Mouse (Mus musculus): ENCODE measurements around the gene Trmt13. TPM values are rescaled to one million over a fixed set of nuclear protein-coding genes. Genes with fewer than 3 reads are reported as not detected.
A peak's percentile ranks its signal among the peaks of the same experiment; 100 is the strongest.
"Not testable (repeated sequence)": the region's sequence is repeated elsewhere in the genome, so short reads cannot be mapped to it uniquely, and the experiment has no call there.

Gene Trmt13
- polyA plus RNA-seq, 1 experiment from 2014 or later: 30.4 TPM

DNA sequence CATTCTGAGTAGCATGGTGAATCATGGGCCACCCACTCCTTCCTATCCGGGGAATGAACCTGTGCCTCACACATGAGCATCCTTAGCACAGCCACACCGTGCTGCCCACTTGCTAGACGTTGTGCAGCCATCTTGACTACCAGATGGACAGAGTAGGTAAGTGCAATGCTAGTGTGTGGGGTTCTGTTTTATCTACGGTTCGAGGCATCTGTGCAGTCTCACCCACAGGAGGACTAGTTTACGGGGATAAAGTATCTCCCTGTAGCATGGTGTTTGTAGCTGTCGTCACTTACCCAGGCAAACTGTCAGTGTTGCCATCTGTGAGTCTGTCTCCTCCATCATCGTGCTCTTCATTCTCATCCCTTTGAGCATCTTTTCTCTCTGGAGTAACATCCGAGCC, 32.2 kb downstream of the Trmt13 start:
- no peak overlapping the region for H3K4me3 ChIP-seq (replicated peaks)
- H3K4me2 ChIP-seq: no peak overlapping the region
- H3K27me3 ChIP-seq: no peaks in the 10 kb centered on the region
- whole genome bisulfite sequencing: 95% methylated on average over 9 of the region's 9 CpGs
- ATAC-seq (replicated peaks; ENCODE audit: low FRiP score): no peak
- no peak overlapping the region for H3K27ac ChIP-seq
- H3K9ac ChIP-seq: no peak overlapping the region
- H3K9me3 ChIP-seq (replicated peaks): no peaks in the 10 kb centered on the region
- no peaks in the 10 kb centered on the region for H3K4me1 ChIP-seq
- H3K36me3 ChIP-seq: peaks cover 70% of the 10 kb centered on the region

DNA sequence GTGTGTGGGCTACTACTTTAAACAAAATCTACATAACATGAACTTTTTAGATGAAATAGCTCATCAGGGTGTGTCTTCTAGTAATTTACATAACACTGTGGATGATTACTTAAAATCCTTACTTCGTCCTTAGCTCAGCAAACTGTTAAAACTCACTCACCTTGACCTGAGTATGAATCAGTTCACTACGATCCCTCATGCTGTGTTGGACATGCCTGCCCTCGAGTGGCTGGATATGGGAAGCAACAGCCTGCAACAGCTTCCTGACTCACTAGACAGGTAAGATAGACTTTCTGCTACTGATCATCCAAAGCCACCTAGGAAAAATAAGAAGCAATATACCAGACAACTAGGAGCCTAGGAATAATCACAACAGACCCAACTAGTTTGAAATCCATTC, 37.1 kb downstream of the Trmt13 start:
- Histone ChIP-seq H3K9ac (no peak overlapping the region), H3K4me1 (no peaks in the 10 kb centered on the region), H3K4me2 (no peak overlapping the region), H3K27me3 (no peaks in the 10 kb centered on the region), H3K4me3 (replicated peaks) (no peak overlapping the region), H3K9me3 (replicated peaks) (no peaks in the 10 kb centered on the region), H3K27ac (no peak overlapping the region), H3K36me3 (peaks cover 26% of the 10 kb centered on the region)
- 57% methylated on average over 3 of the region's 3 CpGs for WGBS
- ATAC-seq (replicated peaks; ENCODE audit: low FRiP score): no peak

DNA sequence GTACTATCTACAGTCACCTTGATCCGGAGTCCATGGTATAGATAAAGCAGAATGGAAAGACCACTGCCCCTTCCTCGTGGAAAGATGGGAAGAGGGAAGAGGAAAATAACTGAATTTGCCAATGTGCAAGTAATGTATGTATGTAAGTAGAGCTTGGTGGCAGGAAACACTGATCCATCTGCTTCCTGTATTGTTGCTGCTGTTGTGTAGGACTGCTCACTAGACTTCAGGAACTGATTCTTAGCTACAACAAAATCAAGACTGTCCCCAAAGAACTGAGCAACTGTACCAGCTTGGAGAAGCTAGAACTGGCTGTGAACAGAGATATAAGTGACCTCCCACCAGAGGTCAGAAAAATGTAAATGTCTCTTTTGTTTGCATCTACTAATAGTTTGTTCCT, 43.8 kb downstream of the Trmt13 start:
- H3K36me3 ChIP-seq: no peaks in the 10 kb centered on the region
- H3K4me2 ChIP-seq: no peak overlapping the region
- ATAC-seq (replicated peaks; ENCODE audit: low FRiP score): no peak
- H3K27me3 ChIP-seq: no peaks in the 10 kb centered on the region
- no peak overlapping the region for H3K27ac ChIP-seq
- no peak overlapping the region for H3K4me3 ChIP-seq (replicated peaks)
- H3K9me3 ChIP-seq (replicated peaks): no peaks in the 10 kb centered on the region
- H3K4me1 ChIP-seq: no peaks in the 10 kb centered on the region
- WGBS: 76% methylated on average over 2 of the region's 2 CpGs
- no peak overlapping the region for H3K9ac ChIP-seq

DNA sequence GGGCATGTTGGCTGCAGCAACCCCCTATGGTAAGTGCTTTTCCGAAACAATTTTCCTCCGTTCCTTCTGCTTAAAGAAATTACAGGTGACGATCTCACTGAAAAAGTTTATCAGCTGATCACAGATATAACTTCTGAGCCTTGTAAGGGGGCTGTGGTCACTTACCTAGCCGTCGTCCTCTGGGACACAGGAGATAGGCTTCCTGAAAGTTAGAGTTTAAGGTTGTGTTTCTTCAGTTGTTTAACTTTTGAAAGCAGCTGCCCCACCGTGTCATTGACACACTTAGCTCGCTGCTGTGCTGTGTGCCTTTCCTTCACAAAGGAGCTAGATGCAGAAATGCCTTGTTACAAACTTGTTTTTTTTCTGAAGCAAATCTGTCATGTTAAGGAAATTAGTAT, 51.3 kb downstream of the Trmt13 start:
- Histone ChIP-seq H3K4me2 (no peak overlapping the region), H3K36me3 (no peaks in the 10 kb centered on the region), H3K27ac (no peak overlapping the region), H3K9me3 (replicated peaks) (no peaks in the 10 kb centered on the region), H3K4me3 (replicated peaks) (no peak overlapping the region), H3K4me1 (no peaks in the 10 kb centered on the region), H3K27me3 (no peaks in the 10 kb centered on the region), H3K9ac (no peak overlapping the region)
- WGBS: 77% methylated on average over 7 of the region's 7 CpGs
- ATAC-seq (replicated peaks; ENCODE audit: low FRiP score): no peak

DNA sequence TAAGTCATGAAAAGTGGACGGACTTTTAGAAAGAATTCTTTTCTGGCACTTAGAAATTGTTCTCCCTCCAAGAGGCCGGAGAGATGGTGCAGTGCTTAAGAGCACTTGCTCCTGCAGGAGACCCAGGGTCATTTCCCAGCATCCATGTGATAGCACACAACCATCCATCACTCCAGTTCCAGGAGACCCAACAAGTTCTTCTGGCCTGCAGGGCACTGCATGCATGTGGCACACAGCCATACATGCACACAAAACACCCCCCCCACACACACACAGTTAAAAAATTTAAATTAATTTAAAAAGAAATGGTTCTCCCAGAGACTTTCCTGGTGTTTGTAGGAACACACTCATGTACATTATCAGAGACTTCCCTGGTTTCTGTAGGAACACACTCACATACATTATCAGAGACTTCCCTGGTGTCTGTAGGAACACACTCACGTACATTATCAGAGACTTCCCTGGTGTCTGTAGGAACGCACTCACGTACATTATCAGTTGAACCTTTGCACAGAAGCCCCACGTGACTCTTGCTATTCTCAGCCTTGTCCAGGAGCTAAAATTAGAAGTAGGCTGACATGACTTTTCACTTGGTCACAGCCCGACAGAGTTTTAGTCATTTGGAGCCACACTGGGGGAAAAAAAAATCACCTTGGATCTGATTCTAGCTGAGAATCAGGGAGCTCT, 51.8 kb downstream of the Trmt13 start, which contains the start of gene Lrrc39:
TSS of gene Lrrc39 (plus strand) at position 566 of the 687 bp plus-strand sequence.
- no peaks in the 10 kb centered on the region for H3K4me1 ChIP-seq
- no peak; the same call in 1 of the 2 replicates for ATAC-seq (replicated peaks; ENCODE audit: low FRiP score)
- H3K27ac ChIP-seq: no peak within 1 kb of the TSS
- H3K9ac ChIP-seq: no peak within 1 kb of the TSS
- H3K36me3 ChIP-seq: no peaks in the 10 kb centered on the region
- no peak within 1 kb of the TSS for H3K4me2 ChIP-seq
- H3K4me3 ChIP-seq (replicated peaks): no peak within 1 kb of the TSS
- no peaks in the 10 kb centered on the region for H3K27me3 ChIP-seq
- no peaks in the 10 kb centered on the region for H3K9me3 ChIP-seq (replicated peaks)
- 66% methylated on average over 7 of the region's 7 CpGs for WGBS

DNA sequence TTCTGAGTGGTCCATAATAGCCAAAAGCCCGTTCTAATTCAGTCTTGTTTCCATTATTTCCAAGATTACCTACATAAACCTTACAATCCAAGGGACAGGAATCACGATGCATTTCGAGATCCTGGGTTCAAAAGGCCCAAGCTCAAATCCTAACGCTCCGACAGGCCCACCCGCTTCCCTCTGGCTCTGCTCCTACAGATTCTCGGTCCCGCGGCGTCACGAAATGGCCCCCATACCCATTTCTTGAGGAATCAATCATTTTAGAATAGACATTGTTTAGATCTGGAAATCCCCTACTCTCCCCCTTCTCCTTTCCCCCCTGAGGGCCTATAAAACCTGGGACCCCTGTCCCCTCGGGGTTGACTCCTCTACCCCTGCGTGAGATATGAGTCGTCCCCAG, 53.1 kb downstream of the Trmt13 start:
- ATAC-seq (replicated peaks; ENCODE audit: low FRiP score); H3K9ac ChIP-seq; H3K4me1 ChIP-seq; H3K4me3 ChIP-seq (replicated peaks); H3K27ac ChIP-seq; H3K9me3 ChIP-seq (replicated peaks); H3K36me3 ChIP-seq; H3K4me2 ChIP-seq; H3K27me3 ChIP-seq: not testable (repeated sequence)
- WGBS: 95% methylated on average over 14 of the region's 14 CpGs

DNA sequence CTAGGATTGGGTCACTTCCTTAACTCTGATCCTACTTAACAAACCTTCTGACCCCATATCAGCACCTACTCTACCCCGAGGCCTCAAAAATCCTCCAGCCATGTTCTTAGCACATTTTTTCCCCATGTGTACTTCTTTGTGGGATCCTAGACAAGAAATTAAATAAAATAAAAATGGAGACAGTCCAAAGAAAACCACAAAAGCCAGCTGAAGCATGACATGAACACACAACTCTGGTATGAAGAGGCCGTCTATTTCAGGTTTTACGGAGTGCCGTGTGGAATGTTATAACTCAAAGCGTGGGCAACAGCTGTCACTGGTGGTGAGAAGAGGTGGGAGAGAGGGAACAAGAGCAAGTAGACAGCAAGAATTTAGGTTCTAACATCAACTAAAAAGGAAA, 63.0 kb downstream of the Trmt13 start:
- no peak overlapping the region for H3K4me2 ChIP-seq
- no peaks in the 10 kb centered on the region for H3K9me3 ChIP-seq (replicated peaks)
- no peaks in the 10 kb centered on the region for H3K4me1 ChIP-seq
- no peak overlapping the region for H3K9ac ChIP-seq
- ATAC-seq (replicated peaks; ENCODE audit: low FRiP score): no peak
- H3K4me3 ChIP-seq (replicated peaks): no peak overlapping the region
- 89% methylated on average over 5 of the region's 5 CpGs for WGBS
- no peak overlapping the region for H3K27ac ChIP-seq
- no peaks in the 10 kb centered on the region for H3K27me3 ChIP-seq
- peaks cover 39% of the 10 kb centered on the region for H3K36me3 ChIP-seq

DNA sequence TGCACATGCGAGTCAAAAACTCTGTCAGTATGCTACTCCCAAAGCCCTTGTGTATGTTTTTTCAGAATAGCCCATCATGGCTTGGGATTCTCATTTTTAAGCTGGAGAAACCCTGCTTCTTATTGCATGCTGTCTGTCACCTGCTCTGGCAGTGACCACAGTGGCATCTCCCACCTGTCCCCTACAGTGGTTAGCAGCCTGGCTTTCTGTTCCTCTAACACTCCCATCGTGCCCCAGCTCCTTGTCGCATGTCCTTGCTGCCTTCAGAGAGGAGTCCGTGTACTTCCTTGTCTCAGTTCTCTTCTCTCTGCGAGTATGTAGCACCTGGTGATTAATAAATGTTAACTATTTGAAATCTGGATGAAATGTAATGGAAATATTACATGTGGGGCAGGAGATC, 67.0 kb downstream of the Trmt13 start:
- 89% methylated on average over 5 of the region's 5 CpGs for WGBS
- Histone ChIP-seq H3K4me1 (no peaks in the 10 kb centered on the region), H3K27ac (no peak overlapping the region), H3K9me3 (replicated peaks) (no peaks in the 10 kb centered on the region), H3K9ac (no peak overlapping the region), H3K36me3 (peaks cover 67% of the 10 kb centered on the region), H3K27me3 (no peaks in the 10 kb centered on the region), H3K4me3 (replicated peaks) (no peak overlapping the region), H3K4me2 (no peak overlapping the region)
- ATAC-seq (replicated peaks; ENCODE audit: low FRiP score): no peak

DNA sequence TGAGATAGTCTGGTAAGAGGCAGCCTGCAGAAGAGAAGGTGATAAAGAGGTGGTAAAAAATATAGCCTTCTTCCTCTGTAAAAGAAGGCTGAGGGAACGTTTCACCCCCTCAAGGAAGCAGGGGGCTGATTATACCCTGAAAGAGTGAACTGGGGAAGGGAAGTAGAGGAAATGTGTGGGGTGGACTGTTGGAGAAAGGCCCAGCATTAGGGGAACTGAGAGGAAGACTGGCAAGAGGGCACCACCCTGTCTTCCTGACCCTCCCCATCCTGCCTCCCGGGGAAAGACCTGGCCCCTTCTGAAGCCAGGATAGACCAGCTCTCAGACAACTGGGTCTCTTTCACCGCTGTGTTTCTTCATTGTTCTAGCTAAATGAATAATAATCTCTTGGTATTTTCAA, 71.9 kb downstream of the Trmt13 start:
- 40% methylated on average over 3 of the region's 3 CpGs for WGBS
- Histone ChIP-seq H3K9me3 (replicated peaks) (no peaks in the 10 kb centered on the region), H3K36me3 (peaks cover 78% of the 10 kb centered on the region), H3K9ac (no peak overlapping the region), H3K4me1 (no peaks in the 10 kb centered on the region), H3K4me3 (replicated peaks) (no peak overlapping the region), H3K4me2 (no peak overlapping the region), H3K27me3 (no peaks in the 10 kb centered on the region), H3K27ac (no peak overlapping the region)
- ATAC-seq (replicated peaks; ENCODE audit: low FRiP score): no peak

DNA sequence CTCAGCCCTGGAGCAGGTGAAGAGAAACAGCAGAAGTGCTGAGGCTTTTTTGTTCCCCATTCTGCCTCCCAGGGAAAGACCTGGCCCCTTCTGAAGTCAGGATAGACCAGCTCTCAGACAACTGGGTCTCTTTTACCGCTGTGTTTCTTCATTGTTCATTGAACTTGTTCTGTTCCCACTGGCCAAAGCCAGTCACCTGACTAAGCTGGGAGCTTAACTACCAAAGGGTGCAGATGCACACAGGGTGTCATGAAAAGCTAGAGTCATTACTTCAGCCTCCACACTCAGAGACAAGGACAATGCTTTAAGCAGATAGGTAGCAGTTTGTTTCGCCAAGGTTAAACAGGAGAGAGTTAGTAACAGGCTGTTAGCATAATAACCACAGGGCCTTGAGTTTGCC, 72.3 kb downstream of the Trmt13 start:
- Histone ChIP-seq H3K4me2 (no peak overlapping the region), H3K9ac (no peak overlapping the region), H3K4me3 (replicated peaks) (no peak overlapping the region), H3K4me1 (peaks cover 5% of the 10 kb centered on the region), H3K27me3 (no peaks in the 10 kb centered on the region), H3K27ac (no peak overlapping the region), H3K36me3 (peaks cover 74% of the 10 kb centered on the region), H3K9me3 (replicated peaks) (no peaks in the 10 kb centered on the region)
- ATAC-seq (replicated peaks; ENCODE audit: low FRiP score): no peak
- 21% methylated on average over 2 of the region's 2 CpGs for WGBS

DNA sequence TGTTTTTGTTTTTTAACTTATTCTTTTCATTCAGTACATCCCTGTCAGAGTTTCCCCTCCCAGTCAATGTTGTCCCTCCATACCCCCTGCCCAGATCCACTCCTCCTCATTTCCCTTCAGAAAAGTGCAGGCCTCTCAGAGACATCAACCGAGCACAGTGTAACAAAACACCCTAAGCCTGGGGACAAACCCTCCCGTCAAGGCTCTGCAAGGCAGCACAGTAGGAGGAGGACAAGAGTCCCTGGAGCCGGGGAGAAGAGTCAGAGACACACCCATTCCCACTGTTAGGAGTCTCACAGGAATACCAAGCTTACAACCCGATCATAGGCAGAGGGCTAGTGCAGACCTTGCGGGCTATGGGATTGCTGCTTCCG, 77.2 kb downstream of the Trmt13 start:
- H3K27me3 ChIP-seq: no peaks in the 10 kb centered on the region

DNA sequence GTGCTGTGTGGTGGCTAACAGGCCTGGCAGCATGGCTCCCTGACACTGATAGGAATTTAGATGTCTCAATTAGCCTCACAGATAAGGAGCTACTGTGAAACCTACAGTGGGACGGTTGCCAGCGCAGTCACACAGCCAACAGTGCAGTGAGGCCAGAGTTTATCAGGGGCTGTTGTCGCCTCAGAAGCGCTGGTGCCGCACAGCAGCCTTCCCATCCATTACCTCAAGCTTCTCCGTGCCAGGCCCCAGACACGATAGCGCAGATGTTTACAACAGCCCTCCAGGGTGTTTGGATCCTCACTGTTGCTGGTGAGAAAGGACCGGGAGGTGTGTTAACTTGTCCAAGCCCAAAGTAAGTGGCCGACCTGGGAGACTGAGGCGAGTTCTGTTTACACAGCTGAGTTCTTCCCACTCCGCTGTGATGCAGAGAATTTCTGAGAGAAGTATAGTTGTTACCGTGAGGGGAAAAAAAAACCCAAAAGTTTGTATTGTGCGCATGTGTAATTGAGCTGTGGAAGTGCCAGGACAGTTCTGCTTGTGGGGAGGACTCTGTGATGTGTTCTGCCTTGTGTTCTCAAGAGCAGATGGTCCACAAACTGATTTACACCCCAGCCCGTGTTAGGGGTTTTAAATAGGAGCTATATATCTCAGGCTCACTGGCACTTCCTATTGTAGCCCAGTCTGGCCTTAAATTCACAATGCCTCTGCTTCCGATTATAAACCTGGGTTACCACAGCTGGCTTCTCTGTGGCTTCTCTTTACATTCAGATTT, 77.8 kb downstream of the Trmt13 start:
- Histone ChIP-seq H3K4me2 (no peak overlapping the region), H3K36me3 (peaks cover 67% of the 10 kb centered on the region), H3K4me1 (peaks cover 14% of the 10 kb centered on the region), H3K27ac (peak overlapping the region; percentile 46), H3K9me3 (replicated peaks) (0 out of 2 replicates have a peak, but pooled peaks cover 3% of the 10 kb centered on the region), H3K4me3 (replicated peaks) (no peak overlapping the region), H3K9ac (no peak overlapping the region), H3K27me3 (no peaks in the 10 kb centered on the region)
- ATAC-seq (replicated peaks; ENCODE audit: low FRiP score): peak; percentile 59; the same call in 1 of the 2 replicates
- 20% methylated on average over 16 of the region's 16 CpGs for WGBS

More for the DNA sequence above, 77.2 kb downstream of the Trmt13 start:
- WGBS: 20% methylated on average over 6 of the region's 6 CpGs
- peaks cover 72% of the 10 kb centered on the region for H3K36me3 ChIP-seq
- H3K4me2 ChIP-seq: no peak overlapping the region
- H3K4me1 ChIP-seq: peaks cover 14% of the 10 kb centered on the region
- peak; percentile 86 for ATAC-seq (replicated peaks; ENCODE audit: low FRiP score)
- 0 out of 2 replicates have a peak, but pooled peaks cover 3% of the 10 kb centered on the region for H3K9me3 ChIP-seq (replicated peaks)
- H3K9ac ChIP-seq: no peak overlapping the region
- H3K27ac ChIP-seq: peak overlapping the region; percentile 46; the same call in 1 of the 2 replicates
- H3K4me3 ChIP-seq (replicated peaks): no peak overlapping the region
